Mouse (Mus musculus) intestine, embryonic 14.5 days (tissue): ENCODE measurements at regions not wholly inside any gene's neighbourhood (a gene's known extent, or its start where the extent isn't known, plus 50 kb on each side); places are given as distances from the start of the nearest gene placed in this dataset.

ENCODE experiments used
- ATAC-seq: fragments of 200-750 bp; cut with Nextera tagmentation; replicated peaks from 2 replicates; pipeline ENCODE4 v1.8.0; 2017; ENCODE audit warnings: low read depth, moderate number of reproducible peaks, moderate TSS enrichment, moderate library complexity; ENCODE audit not compliant: low FRiP score, low TSS enrichment
- DNase-seq: peaks from one replicate; pipeline ENCODE4 v3.0.0-alpha.2; 2018; ENCODE audit warnings: low spot score
- H3K27ac ChIP-seq: fragments of 300-500 bp; sonication (generic); 2 replicates; pipeline ENCODE4 v1.5.1; 2014; ENCODE audit warnings: low read depth, mild to moderate bottlenecking, control low read depth
- H3K27me3 ChIP-seq: fragments of 300-500 bp; sonication (generic); replicated peaks from 2 replicates; pipeline ENCODE4 v1.6.1; 2014; ENCODE audit warnings: low read length, control low read depth; ENCODE audit not compliant: control insufficient read depth, insufficient read depth
- H3K36me3 ChIP-seq: fragments of 300-500 bp; sonication (generic); 2 replicates; pipeline ENCODE4 v1.6.1; 2014; ENCODE audit warnings: low read length, control low read depth; ENCODE audit not compliant: control insufficient read depth, insufficient read depth
- H3K4me1 ChIP-seq: fragments of 300-500 bp; sonication (generic); replicated peaks from 2 replicates; pipeline ENCODE4 v1.6.1; 2014; ENCODE audit warnings: low read length, control low read depth, mixed read lengths; ENCODE audit not compliant: control insufficient read depth, insufficient read depth
- H3K4me2 ChIP-seq: fragments of 300-500 bp; sonication (generic); 2 replicates; pipeline ENCODE4 v1.6.1; 2014; ENCODE audit warnings: low read length
- H3K4me3 ChIP-seq: fragments of 300-500 bp; sonication (generic); 2 replicates; pipeline ENCODE4 v1.5.1; 2014; ENCODE audit warnings: low read depth, low read length, control low read depth, mixed read lengths
- H3K9ac ChIP-seq: fragments of 300-500 bp; sonication (generic); 2 replicates; pipeline ENCODE4 v1.6.1; 2014; ENCODE audit warnings: mild to moderate bottlenecking, low read length
- H3K9me3 ChIP-seq: fragments of 300-500 bp; sonication (generic); 2 replicates; pipeline ENCODE4 v1.6.1; 2016; ENCODE audit warnings: low read length, control low read depth; ENCODE audit not compliant: control insufficient read depth
- WGBS: fragments of 180-500 bp; shearing (Covaris S2); extraction: QIAGEN DNeasy Blood & Tissue Kit; methylation state at CpG from one replicate; pipeline ENCODE4 v1.1.7; 2014; 5-methylcytosine and 5-hydroxymethylcytosine counted together

- Histone ChIP-seq H3K4me3 (no peak overlapping the region), H3K9ac (no peak overlapping the region), H3K4me1 (peaks cover 10% of the 10 kb centered on the region; the same call in 1 of the 2 replicates), H3K4me2 (no peak overlapping the region), H3K27me3 (no peaks in the 10 kb centered on the region), H3K9me3 (no peaks in the 10 kb centered on the region), H3K27ac (no peak overlapping the region), H3K36me3 (no peaks in the 10 kb centered on the region)
- DNase-seq = no peak
- ATAC-seq = no peak
- 38% methylated on average over 3 of the region's 3 CpGs for WGBS
Measured at GRCm38 (mm10) chr16:76766636-76767035, 246.9 kb upstream of the Usp25 start.

GRCm38 (mm10) chr16:76765536-76765935 is 248.0 kb upstream of the Usp25 start:
- Histone ChIP-seq H3K9ac (no peak overlapping the region), H3K27ac (no peak overlapping the region), H3K4me2 (peak overlapping the region; percentile 27; the same call in 1 of the 2 replicates), H3K9me3 (no peaks in the 10 kb centered on the region), H3K4me1 (peaks cover 10% of the 10 kb centered on the region; the same call in 1 of the 2 replicates), H3K36me3 (no peaks in the 10 kb centered on the region), H3K4me3 (no peak overlapping the region), H3K27me3 (no peaks in the 10 kb centered on the region)
- ATAC-seq = no peak
- WGBS = 15% methylated on average over 7 of the region's 7 CpGs
- DNase-seq = no peak

GRCm38 (mm10) chr16:76764994-76765393 is 248.5 kb upstream of the Usp25 start:
- DNase-seq (no peak), ATAC-seq (no peak)
- H3K4me3 ChIP-seq = no peak overlapping the region
- H3K27me3 ChIP-seq = no peaks in the 10 kb centered on the region
- no peak overlapping the region for H3K27ac ChIP-seq
- H3K36me3 ChIP-seq = no peaks in the 10 kb centered on the region
- H3K9ac ChIP-seq = no peak overlapping the region
- 0 out of 2 replicates have a peak overlapping the region, but pooled peaks have one; percentile 27 for H3K4me2 ChIP-seq
- 25% methylated on average over 5 of the region's 5 CpGs for WGBS
- no peaks in the 10 kb centered on the region for H3K9me3 ChIP-seq
- peaks cover 10% of the 10 kb centered on the region; the same call in 1 of the 2 replicates for H3K4me1 ChIP-seq

GRCm38 (mm10) chr16:76762619-76763283 is 250.8 kb upstream of the Usp25 start:
- WGBS = 17% methylated on average over 8 of the region's 8 CpGs
- no peak for DNase-seq

GRCm38 (mm10) chr16:76761848-76762247 is 251.7 kb upstream of the Usp25 start:
- ATAC-seq = no peak
- no peak overlapping the region for H3K4me2 ChIP-seq
- 43% methylated on average over 1 of the region's 1 CpGs for WGBS
- peaks cover 10% of the 10 kb centered on the region; the same call in 1 of the 2 replicates for H3K4me1 ChIP-seq
- no peaks in the 10 kb centered on the region for H3K27me3 ChIP-seq
- H3K36me3 ChIP-seq = no peaks in the 10 kb centered on the region
- no peak overlapping the region for H3K9ac ChIP-seq
- H3K4me3 ChIP-seq = no peak overlapping the region
- no peak overlapping the region for H3K27ac ChIP-seq
- no peaks in the 10 kb centered on the region for H3K9me3 ChIP-seq
- no peak for DNase-seq

More at GRCm38 (mm10) chr16:76762619-76763283, 250.8 kb upstream of the Usp25 start:
- H3K27ac ChIP-seq = no peak overlapping the region
- H3K4me1 ChIP-seq = peaks cover 10% of the 10 kb centered on the region; the same call in 1 of the 2 replicates
- no peak overlapping the region for H3K4me2 ChIP-seq
- no peaks in the 10 kb centered on the region for H3K36me3 ChIP-seq
- H3K9ac ChIP-seq = no peak overlapping the region
- H3K4me3 ChIP-seq = no peak overlapping the region
- ATAC-seq = no peak
- H3K9me3 ChIP-seq = no peaks in the 10 kb centered on the region
- no peaks in the 10 kb centered on the region for H3K27me3 ChIP-seq

GRCm38 (mm10) chr16:76761004-76761403 is 252.5 kb upstream of the Usp25 start:
- DNase-seq = no peak
- H3K4me3 ChIP-seq = no peak overlapping the region
- H3K4me2 ChIP-seq = no peak overlapping the region
- ATAC-seq = no peak
- H3K4me1 ChIP-seq = peaks cover 8% of the 10 kb centered on the region; the same call in 1 of the 2 replicates
- H3K27me3 ChIP-seq = no peaks in the 10 kb centered on the region
- H3K36me3 ChIP-seq = no peaks in the 10 kb centered on the region
- H3K9ac ChIP-seq = no peak overlapping the region
- H3K27ac ChIP-seq = no peak overlapping the region
- WGBS = 78% methylated on average over 1 of the region's 1 CpGs
- H3K9me3 ChIP-seq = no peaks in the 10 kb centered on the region

- H3K36me3 ChIP-seq = no peaks in the 10 kb centered on the region
- no peaks in the 10 kb centered on the region for H3K9me3 ChIP-seq
- H3K27me3 ChIP-seq = no peaks in the 10 kb centered on the region
- no peak overlapping the region for H3K27ac ChIP-seq
- DNase-seq (no peak), ATAC-seq (no peak)
- no peak overlapping the region for H3K4me2 ChIP-seq
- no peak overlapping the region for H3K4me3 ChIP-seq
- no peaks in the 10 kb centered on the region for H3K4me1 ChIP-seq
- 15% methylated on average over 3 of the region's 3 CpGs for WGBS
- H3K9ac ChIP-seq = no peak overlapping the region
Measured at GRCm38 (mm10) chr16:76754871-76755270, 258.6 kb upstream of the Usp25 start.

- no peaks in the 10 kb centered on the region for H3K27me3 ChIP-seq
- DNase-seq = no peak
- H3K4me3 ChIP-seq = no peak overlapping the region
- no peak for ATAC-seq
- H3K9me3 ChIP-seq = no peaks in the 10 kb centered on the region
- H3K4me2 ChIP-seq = no peak overlapping the region
- no peaks in the 10 kb centered on the region for H3K4me1 ChIP-seq
- H3K27ac ChIP-seq = no peak overlapping the region
- no peak overlapping the region for H3K9ac ChIP-seq
- H3K36me3 ChIP-seq = no peaks in the 10 kb centered on the region
- 91% methylated on average over 3 of the region's 3 CpGs for WGBS
Measured at GRCm38 (mm10) chr16:76746385-76746784, 267.1 kb upstream of the Usp25 start.

GRCm38 (mm10) chr16:76741141-76741540 is 272.4 kb upstream of the Usp25 start:
- H3K9ac ChIP-seq = no peak overlapping the region
- 73% methylated on average over 3 of the region's 3 CpGs for WGBS
- no peak overlapping the region for H3K27ac ChIP-seq
- no peaks in the 10 kb centered on the region for H3K9me3 ChIP-seq
- H3K27me3 ChIP-seq = no peaks in the 10 kb centered on the region
- no peaks in the 10 kb centered on the region for H3K4me1 ChIP-seq
- DNase-seq (no peak), ATAC-seq (no peak)
- no peak overlapping the region for H3K4me3 ChIP-seq
- H3K36me3 ChIP-seq = no peaks in the 10 kb centered on the region
- no peak overlapping the region for H3K4me2 ChIP-seq
